Mouse (Mus musculus) cortical plate, adult 2 months (tissue): ENCODE measurements around the gene Pla2g7.

Experiments
- CTCF ChIP-seq: fragments of 200-500 bp; IDR thresholded peaks from 2 replicates; pipeline ENCODE4 v1.5.1; 2011; ENCODE audit warnings: mild to moderate bottlenecking, control low read depth, low read length; ENCODE audit not compliant: insufficient read depth; ENCODE audit errors: extremely low read depth
- POLR2A ChIP-seq: fragments of 200-500 bp; IDR thresholded peaks from 2 replicates; pipeline ENCODE4 v1.6.1; 2011; ENCODE audit warnings: mild to moderate bottlenecking, low read length, control low read depth; ENCODE audit not compliant: insufficient read depth; ENCODE audit errors: extremely low read depth

DNA sequence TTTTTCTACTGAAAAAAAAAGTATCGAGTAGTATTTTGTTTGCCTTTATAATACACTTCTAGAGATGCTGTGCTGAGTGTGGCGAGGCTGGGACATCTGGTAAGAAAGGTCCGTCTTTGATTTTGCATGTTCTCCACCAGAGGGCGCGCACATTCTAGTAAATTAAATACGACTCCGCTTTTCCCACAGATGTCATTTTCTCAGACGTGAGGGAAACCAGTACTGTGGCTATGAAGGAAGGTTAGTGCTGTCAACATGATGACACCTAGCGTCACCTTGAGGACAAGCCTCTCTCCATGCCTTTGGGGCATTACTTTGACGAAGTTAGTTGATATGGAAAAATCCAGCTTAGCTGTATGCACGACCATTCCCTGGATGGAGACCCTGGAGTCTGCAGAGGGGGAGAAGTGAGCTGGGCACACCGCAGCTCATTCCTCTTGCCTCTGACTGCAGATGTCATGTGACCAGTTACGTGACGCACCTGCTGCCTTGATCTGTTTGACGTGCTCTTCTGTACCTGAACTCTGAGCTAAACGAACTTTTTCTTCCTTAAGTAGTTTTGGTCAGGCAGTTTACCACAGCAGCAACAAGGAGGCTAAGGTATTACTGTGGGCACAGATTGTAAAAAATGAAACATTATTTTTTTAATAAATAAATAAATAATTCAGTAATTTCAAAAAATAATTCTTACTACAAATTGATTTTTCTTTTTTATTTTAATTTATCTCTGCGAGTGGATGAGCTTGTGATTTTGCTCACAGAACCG is 49.1 kb upstream of the Pla2g7 start:
- peak; percentile 68 for TF ChIP-seq CTCF
- TF ChIP-seq POLR2A, result no peak
